Mouse (Mus musculus) frontal cortex, postnatal 25 days (tissue): ENCODE results near the gene Acvr2b.

Experiments used
- DNase-seq, 2 experiments: peaks; one replicate each; pipeline ENCODE4 v3.0.0; 2022; ENCODE audit warnings: low spot score in 2 of 2

Gene Acvr2b

DNA sequence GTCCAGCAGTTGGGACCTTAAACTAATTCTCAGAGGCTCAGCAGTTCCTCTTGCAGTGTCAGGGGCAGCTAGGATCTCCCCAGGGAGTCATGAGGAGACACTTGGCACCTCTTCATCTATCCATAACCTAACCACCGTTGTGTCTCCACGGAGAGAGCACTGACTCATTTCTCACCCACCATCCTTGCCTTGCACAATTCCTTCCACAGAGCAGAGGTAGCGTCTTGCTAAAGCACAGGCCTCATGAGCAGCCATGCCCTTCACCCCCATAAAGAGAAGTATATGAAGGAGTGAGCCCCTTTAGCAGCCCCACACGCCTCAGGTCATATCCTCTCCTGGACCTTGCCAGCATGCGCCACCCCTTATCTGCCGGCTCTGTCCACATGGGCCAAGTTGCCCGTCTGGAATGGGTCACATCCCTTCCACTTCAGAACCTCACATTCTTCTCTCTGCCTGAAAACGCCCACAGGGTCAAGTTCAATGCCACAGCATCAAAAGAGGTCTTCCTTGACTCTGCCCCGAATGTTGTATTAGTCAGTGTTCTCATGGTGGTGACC is 71.8 kb downstream of the Acvr2b start:
- no peak for DNase-seq

DNA sequence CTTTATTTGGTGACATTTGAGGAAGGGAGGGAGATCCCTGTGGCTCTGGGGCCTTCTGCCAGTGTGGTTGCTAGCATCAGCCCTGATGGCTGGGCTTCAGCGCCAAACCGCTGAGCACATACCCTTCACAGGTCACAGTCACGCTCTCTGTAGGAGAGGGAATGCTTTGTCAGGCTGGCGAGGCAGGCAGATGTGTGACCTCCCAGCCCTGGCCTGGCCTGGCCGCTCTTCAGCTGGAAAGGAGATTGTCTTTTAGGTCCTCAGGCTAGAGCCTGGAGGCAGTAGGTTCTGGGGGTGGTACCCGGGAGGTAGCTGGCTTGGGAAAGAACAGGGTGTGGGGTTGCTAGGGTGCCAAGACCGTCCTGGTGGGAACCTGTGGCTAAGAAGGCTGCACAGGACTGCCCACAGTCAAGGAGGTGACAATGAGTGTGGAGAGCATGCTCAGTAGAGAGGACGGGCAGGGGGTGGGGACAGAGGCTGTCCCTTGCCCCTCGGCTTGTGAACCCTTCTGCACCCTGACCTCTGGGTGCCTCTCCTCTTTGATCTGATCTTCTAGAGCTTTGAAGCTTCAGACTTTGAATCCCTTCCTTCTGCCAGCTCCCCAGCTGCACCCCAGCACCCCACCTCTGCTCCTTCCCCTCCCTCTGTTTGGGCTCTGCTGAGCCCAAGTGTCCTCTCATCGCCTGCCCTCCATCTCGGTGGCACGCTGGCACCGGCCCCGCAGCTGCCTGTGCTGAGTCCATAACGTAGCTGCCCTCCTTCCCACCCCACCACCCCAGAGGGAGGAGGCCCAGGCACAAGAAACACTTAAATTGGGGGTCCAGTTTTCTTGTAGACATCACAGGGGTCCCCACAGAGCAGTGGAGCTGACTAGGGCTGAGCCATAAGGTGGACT is 73.0 kb downstream of the Acvr2b start:
- DNase-seq = no peak

DNA sequence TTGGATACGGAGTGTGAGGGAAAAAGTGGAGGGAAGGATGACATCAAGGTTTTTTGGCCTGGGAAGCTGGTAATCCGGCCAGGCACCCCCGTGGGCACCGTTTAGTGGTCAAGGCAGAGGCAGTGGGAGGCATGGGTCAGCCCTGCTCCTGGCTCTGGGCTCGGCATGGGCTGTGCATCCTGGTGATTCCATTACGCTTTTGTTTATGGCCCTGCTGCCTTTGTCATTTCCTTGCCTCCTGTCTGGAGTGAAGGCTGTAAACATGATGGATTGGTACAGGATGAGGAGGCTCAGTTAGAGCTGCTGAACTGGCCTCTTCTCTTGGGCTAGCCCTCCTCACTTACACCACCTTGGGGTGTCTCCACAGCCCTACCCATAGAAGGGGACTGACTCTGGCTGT is 75.8 kb downstream of the Acvr2b start:
- DNase-seq = no peak

- DNase-seq = no peak
These were observed 76.4 kb downstream of the Acvr2b start for GRCm38 (mm10) chr9:119478345-119478744.

DNA sequence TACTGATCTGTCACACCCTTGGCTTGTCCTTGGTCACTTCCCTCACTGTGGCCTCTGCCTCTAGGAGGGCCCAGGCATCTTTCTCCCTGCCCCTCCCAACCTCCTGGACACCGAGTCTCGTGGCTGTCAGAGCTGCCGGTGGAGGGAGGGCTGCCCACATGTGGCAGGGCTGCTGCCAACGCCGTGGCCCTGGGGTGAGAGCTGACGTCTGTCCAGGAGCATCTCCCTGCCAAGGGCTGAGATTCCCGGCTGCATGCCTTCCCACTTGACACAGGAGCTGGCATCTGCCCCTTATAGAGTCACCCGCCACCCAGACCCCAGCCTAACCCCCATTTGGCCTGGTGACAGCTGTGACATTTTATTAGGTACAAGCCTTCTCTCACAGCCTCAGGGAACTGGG is 77.4 kb downstream of the Acvr2b start:
- no peak for DNase-seq

DNA sequence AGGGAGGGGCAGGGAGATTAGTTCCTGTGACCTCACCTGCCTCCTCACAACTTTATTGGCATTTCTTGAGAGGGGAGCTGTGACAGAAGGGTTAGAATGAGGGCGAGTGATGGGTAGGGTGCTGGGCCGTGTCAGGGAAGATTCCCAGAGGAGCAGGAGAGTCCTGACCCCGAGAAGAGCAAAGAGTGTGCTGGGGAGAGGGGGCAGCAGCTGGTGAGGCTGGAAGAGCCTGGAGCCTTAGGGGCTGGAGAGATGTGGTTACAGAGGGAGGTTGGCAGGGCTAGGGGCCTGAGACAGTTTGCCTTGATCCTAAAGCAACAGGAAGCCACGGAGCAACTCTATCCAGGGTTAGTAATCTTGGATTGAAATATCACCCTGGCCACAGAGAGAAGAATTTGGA is 79.7 kb downstream of the Acvr2b start:
- DNase-seq = no peak

DNA sequence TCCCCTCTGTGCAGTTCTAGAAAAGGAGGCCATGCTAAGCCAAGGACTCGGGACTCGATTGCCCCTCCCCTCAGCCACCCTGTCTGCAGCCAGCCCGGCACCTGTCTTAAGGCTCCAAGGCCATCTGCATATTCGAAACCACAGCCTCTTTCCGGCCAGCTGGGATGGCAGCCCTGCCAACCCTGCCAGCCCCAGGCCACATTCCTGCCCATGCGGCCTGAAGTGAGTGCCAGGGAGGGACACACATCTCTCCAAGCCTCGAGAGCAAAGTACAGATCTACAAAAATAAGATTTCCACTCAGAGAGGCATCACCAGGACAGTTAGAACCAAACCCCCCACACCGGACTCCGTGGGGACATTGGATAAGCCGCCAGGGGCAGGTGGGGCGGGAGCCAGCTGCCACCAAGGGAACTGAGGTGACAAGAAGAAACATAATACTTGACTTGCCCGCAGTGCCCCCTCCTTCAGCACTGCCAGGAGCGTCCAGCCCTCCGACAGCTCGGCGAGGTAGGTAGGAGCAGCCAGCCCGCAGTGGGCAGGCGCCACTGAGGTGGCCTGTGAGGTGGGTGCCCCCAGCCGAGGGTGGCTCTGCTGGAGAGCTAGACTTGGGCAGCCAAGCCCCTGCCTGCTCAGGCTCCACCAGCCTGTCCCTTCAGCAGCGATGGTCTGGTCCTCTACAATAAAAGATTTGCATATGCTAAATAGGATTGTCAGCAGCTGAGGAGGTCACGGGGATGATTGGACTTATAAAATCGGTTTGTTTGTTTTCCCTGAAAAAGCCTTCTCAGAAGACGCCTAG is 81.8 kb downstream of the Acvr2b start:
- DNase-seq = no peak

DNA sequence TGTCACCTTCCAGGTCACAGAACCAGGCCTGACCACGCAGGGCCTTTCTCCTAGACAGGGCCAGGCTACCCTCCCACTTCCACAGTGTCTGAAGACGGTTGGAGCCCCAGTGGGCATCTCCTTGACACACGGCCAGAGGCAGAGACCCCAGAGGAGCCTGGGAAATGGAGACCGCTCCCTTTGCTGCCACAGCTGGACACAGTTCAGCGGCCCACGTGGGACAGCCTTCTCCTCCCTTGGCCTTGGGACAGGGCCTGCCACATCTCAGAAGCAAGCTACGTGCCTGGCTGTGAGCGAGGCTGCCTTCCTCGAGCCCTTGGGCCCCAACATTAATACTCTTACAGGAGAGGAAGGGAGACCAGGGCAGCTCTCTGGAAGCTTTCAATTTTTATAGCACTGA is 82.5 kb downstream of the Acvr2b start:
- no peak for DNase-seq
